Mouse (Mus musculus): ENCODE measurements around the gene Gm7982.
"Not testable (repeated sequence)": the region's sequence is repeated elsewhere in the genome, so short reads cannot be mapped to it uniquely, and the experiment has no call there.

The Gm7982 gene

GRCm38 (mm10) chr5:95741714-95742113 is at the start of gene Gm7982:
Gene Gm7982, plus strand, starts transcription at chr5:95742014.
- not testable (repeated sequence) for DNase-seq (ENCODE audit: low spot score)

- DNase-seq (ENCODE audit: low spot score), result not testable (repeated sequence)
Measured at GRCm38 (mm10) chr5:95736073-95736472, 5.7 kb upstream of the Gm7982 start, which contains the start of gene Gm7978. Gene Gm7978, minus strand, starts transcription at chr5:95736173.

- DNase-seq (ENCODE audit: low spot score), result not testable (repeated sequence)
Measured at GRCm38 (mm10) chr5:95775690-95776089, 33.9 kb downstream of the Gm7982 start, which contains the start of gene E330014E10Rik. Gene E330014E10Rik, plus strand, starts transcription at chr5:95775990.

Measured in ovary, adult 18-20 months (tissue).